Mouse (Mus musculus): ENCODE results near the gene Trmt1. TPM values are rescaled to one million over a fixed set of nuclear protein-coding genes. Genes with fewer than 3 reads are reported as not detected.

Trmt1 gene
- polyA plus RNA-seq, 1 experiment from 2014 or later: 45.6 TPM

- Histone ChIP-seq H3K4me3 (ENCODE audit: low read depth, low read length) (peak overlapping the region; percentile 28; the same call in 1 of the 2 replicates), H3K9me3 (ENCODE audit: control insufficient read depth, low read length) (no peaks in the 10 kb centered on the region), H3K27ac (ENCODE audit: low read depth, low read length) (no peak overlapping the region), H3K4me2 (peak overlapping the region; percentile 62), H3K27me3 (ENCODE audit: control insufficient read depth, insufficient read depth, low read length) (no peaks in the 10 kb centered on the region), H3K36me3 (ENCODE audit: control insufficient read depth, insufficient read depth, low read length) (no peaks in the 10 kb centered on the region), H3K9ac (ENCODE audit: low read length) (no peak overlapping the region), H3K4me1 (ENCODE audit: control insufficient read depth, insufficient read depth, low read length) (peaks cover 52% of the 10 kb centered on the region)
- ATAC-seq (ENCODE audit: low FRiP score): no peak
- DNase-seq (ENCODE audit: low spot score, missing footprints): no peak
Measured at GRCm38 (mm10) chr8:84657203-84657602, 28.9 kb upstream of the Trmt1 start.

- Histone ChIP-seq H3K9me3 (ENCODE audit: control insufficient read depth, low read length) (no peaks in the 10 kb centered on the region), H3K4me2 (no peak overlapping the region), H3K4me1 (ENCODE audit: control insufficient read depth, insufficient read depth, low read length) (peaks cover 52% of the 10 kb centered on the region), H3K27me3 (ENCODE audit: control insufficient read depth, insufficient read depth, low read length) (no peaks in the 10 kb centered on the region), H3K36me3 (ENCODE audit: control insufficient read depth, insufficient read depth, low read length) (no peaks in the 10 kb centered on the region), H3K9ac (ENCODE audit: low read length) (no peak overlapping the region), H3K27ac (ENCODE audit: low read depth, low read length) (no peak overlapping the region), H3K4me3 (ENCODE audit: low read depth, low read length) (no peak overlapping the region)
- ATAC-seq (ENCODE audit: low FRiP score) (no peak), DNase-seq (ENCODE audit: low spot score, missing footprints) (no peak)
- WGBS: 36% methylated on average over 4 of the region's 4 CpGs
Measured at GRCm38 (mm10) chr8:84657680-84658079, 28.4 kb upstream of the Trmt1 start.

- peaks cover 59% of the 10 kb centered on the region for H3K4me1 ChIP-seq (ENCODE audit: control insufficient read depth, insufficient read depth, low read length)
- H3K9ac ChIP-seq (ENCODE audit: low read length): no peak overlapping the region
- WGBS: 44% methylated on average over 1 of the region's 1 CpGs
- ATAC-seq (ENCODE audit: low FRiP score): no peak
- H3K4me3 ChIP-seq (ENCODE audit: low read depth, low read length): no peak overlapping the region
- no peak overlapping the region for H3K27ac ChIP-seq (ENCODE audit: low read depth, low read length)
- DNase-seq (ENCODE audit: low spot score, missing footprints): no peak
- no peaks in the 10 kb centered on the region for H3K9me3 ChIP-seq (ENCODE audit: control insufficient read depth, low read length)
- H3K36me3 ChIP-seq (ENCODE audit: control insufficient read depth, insufficient read depth, low read length): no peaks in the 10 kb centered on the region
- no peaks in the 10 kb centered on the region for H3K27me3 ChIP-seq (ENCODE audit: control insufficient read depth, insufficient read depth, low read length)
- no peak overlapping the region for H3K4me2 ChIP-seq
Measured at GRCm38 (mm10) chr8:84658951-84659350, 27.2 kb upstream of the Trmt1 start.

GRCm38 (mm10) chr8:84659936-84660818 is 25.9 kb upstream of the Trmt1 start:
- no peaks in the 10 kb centered on the region for H3K9me3 ChIP-seq (ENCODE audit: control insufficient read depth, low read length)
- peak overlapping the region; percentile 99 for H3K4me2 ChIP-seq
- peak overlapping the region; percentile 59 for H3K4me3 ChIP-seq (ENCODE audit: low read depth, low read length)
- peaks cover 53% of the 10 kb centered on the region for H3K4me1 ChIP-seq (ENCODE audit: control insufficient read depth, insufficient read depth, low read length)
- ATAC-seq (ENCODE audit: low FRiP score): no peak
- DNase-seq (ENCODE audit: low spot score, missing footprints): peak; percentile 96
- H3K9ac ChIP-seq (ENCODE audit: low read length): peak overlapping the region; percentile 88
- H3K27ac ChIP-seq (ENCODE audit: low read depth, low read length): peak overlapping the region; percentile 41
- WGBS: under 1% methylated on average over 33 of the region's 33 CpGs
- no peaks in the 10 kb centered on the region for H3K27me3 ChIP-seq (ENCODE audit: control insufficient read depth, insufficient read depth, low read length)
- no peaks in the 10 kb centered on the region for H3K36me3 ChIP-seq (ENCODE audit: control insufficient read depth, insufficient read depth, low read length)

- DNase-seq (ENCODE audit: low spot score, missing footprints): peak; percentile 95
- H3K9me3 ChIP-seq (ENCODE audit: control insufficient read depth, low read length): no peaks in the 10 kb centered on the region
- no peaks in the 10 kb centered on the region for H3K36me3 ChIP-seq (ENCODE audit: control insufficient read depth, insufficient read depth, low read length)
- peak overlapping the region; percentile 59 for H3K4me3 ChIP-seq (ENCODE audit: low read depth, low read length)
- no peak for ATAC-seq (ENCODE audit: low FRiP score)
- peak overlapping the region; percentile 88 for H3K9ac ChIP-seq (ENCODE audit: low read length)
- H3K27ac ChIP-seq (ENCODE audit: low read depth, low read length): peak overlapping the region; percentile 81
- WGBS: under 1% methylated on average over 20 of the region's 20 CpGs
- H3K4me1 ChIP-seq (ENCODE audit: control insufficient read depth, insufficient read depth, low read length): peaks cover 48% of the 10 kb centered on the region
- H3K4me2 ChIP-seq: peak overlapping the region; percentile 99
- H3K27me3 ChIP-seq (ENCODE audit: control insufficient read depth, insufficient read depth, low read length): no peaks in the 10 kb centered on the region
Measured at GRCm38 (mm10) chr8:84660819-84661457, 25.2 kb upstream of the Trmt1 start.

- H3K27ac ChIP-seq (ENCODE audit: low read depth, low read length): peak overlapping the region; percentile 81
- H3K9me3 ChIP-seq (ENCODE audit: control insufficient read depth, low read length): no peaks in the 10 kb centered on the region
- peak; percentile 95 for DNase-seq (ENCODE audit: low spot score, missing footprints)
- H3K9ac ChIP-seq (ENCODE audit: low read length): peak overlapping the region; percentile 88
- H3K4me2 ChIP-seq: peak overlapping the region; percentile 99
- no peak for ATAC-seq (ENCODE audit: low FRiP score)
- no peaks in the 10 kb centered on the region for H3K27me3 ChIP-seq (ENCODE audit: control insufficient read depth, insufficient read depth, low read length)
- WGBS: under 1% methylated on average over 24 of the region's 24 CpGs
- peak overlapping the region; percentile 59 for H3K4me3 ChIP-seq (ENCODE audit: low read depth, low read length)
- peaks cover 45% of the 10 kb centered on the region for H3K4me1 ChIP-seq (ENCODE audit: control insufficient read depth, insufficient read depth, low read length)
- no peaks in the 10 kb centered on the region for H3K36me3 ChIP-seq (ENCODE audit: control insufficient read depth, insufficient read depth, low read length)
Measured at GRCm38 (mm10) chr8:84661458-84661871, 24.6 kb upstream of the Trmt1 start.

- no peaks in the 10 kb centered on the region for H3K9me3 ChIP-seq (ENCODE audit: control insufficient read depth, low read length)
- DNase-seq (ENCODE audit: low spot score, missing footprints) (peak; percentile 98), ATAC-seq (ENCODE audit: low FRiP score) (peak; percentile 8)
- H3K4me3 ChIP-seq (ENCODE audit: low read depth, low read length): peak overlapping the region; percentile 59
- H3K4me1 ChIP-seq (ENCODE audit: control insufficient read depth, insufficient read depth, low read length): peaks cover 40% of the 10 kb centered on the region
- peak overlapping the region; percentile 88 for H3K9ac ChIP-seq (ENCODE audit: low read length)
- WGBS: under 1% methylated on average over 60 of the region's 61 CpGs
- H3K27me3 ChIP-seq (ENCODE audit: control insufficient read depth, insufficient read depth, low read length): no peaks in the 10 kb centered on the region
- H3K36me3 ChIP-seq (ENCODE audit: control insufficient read depth, insufficient read depth, low read length): no peaks in the 10 kb centered on the region
- H3K27ac ChIP-seq (ENCODE audit: low read depth, low read length): peak overlapping the region; percentile 81
- H3K4me2 ChIP-seq: peak overlapping the region; percentile 99
Measured at GRCm38 (mm10) chr8:84661961-84662571, 24.0 kb upstream of the Trmt1 start.

GRCm38 (mm10) chr8:84662581-84663065 is 23.5 kb upstream of the Trmt1 start, which contains the start of gene Ier2:
TSS of gene Ier2 (minus strand) at chr8:84662852.
- Histone ChIP-seq H3K27me3 (ENCODE audit: control insufficient read depth, insufficient read depth, low read length) (no peaks in the 10 kb centered on the region), H3K4me2 (peak within 1 kb of the TSS; percentile 99), H3K27ac (ENCODE audit: low read depth, low read length) (peak within 1 kb of the TSS; percentile 81), H3K4me1 (ENCODE audit: control insufficient read depth, insufficient read depth, low read length) (peaks cover 40% of the 10 kb centered on the region), H3K9me3 (ENCODE audit: control insufficient read depth, low read length) (no peaks in the 10 kb centered on the region), H3K36me3 (ENCODE audit: control insufficient read depth, insufficient read depth, low read length) (no peaks in the 10 kb centered on the region), H3K9ac (ENCODE audit: low read length) (peak within 1 kb of the TSS; percentile 88), H3K4me3 (ENCODE audit: low read depth, low read length) (peak within 1 kb of the TSS; percentile 59)
- DNase-seq (ENCODE audit: low spot score, missing footprints): peak; percentile 99
- WGBS: 0% methylated on average over 27 of the region's 27 CpGs
- ATAC-seq (ENCODE audit: low FRiP score): peak; percentile 78
